Comparison of ENCODE assay signal across 1 mouse cellular context in the genomic region with DNA sequence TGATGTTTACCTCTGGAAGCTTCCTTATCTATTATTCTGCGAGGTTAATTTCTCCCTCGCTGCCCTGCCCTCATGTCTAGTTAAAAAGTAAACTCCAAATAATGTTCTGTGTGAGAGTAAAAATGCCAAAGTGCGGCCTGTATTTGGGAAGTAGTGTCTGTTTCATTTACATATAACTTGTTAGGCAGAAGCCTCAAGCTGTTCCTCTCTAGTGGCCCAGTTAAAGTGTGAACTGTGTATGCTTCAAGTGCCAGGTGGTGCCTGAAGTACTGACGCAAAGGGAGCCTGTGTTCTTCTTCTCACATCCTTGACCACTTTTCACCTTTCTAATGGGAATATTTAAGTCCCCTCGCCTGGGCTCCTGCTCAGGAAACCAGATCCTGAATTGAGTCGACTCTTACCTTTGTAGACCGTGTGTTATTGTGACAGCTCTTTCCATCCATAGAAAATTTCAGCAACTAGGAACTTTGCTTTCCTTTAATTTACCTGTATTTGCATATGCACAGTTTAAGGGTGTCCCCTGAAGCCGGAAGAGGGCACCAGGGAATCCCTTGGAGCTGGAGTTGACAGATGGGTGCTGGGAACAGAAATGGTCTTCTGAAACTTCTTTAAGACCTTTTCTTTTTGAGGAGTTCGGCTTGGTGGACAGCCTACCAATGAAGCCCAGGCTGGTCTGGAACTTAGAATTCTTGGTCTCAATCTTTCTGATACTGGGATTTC.
TF ChIP-seq lines count a peak whose summit lies in the region.

No protein-coding gene starts in this region.

TF ChIP-seq in MEL, 35 proteins besides CTCF, POLR2A, EP300 and RAD21 (continued from another document):
- TF ChIP-seq CHD2 (IDR thresholded peaks at IDR 0.05; ENCODE audit: low read length) = no peak
- no peak for TF ChIP-seq USF1 (IDR thresholded peaks at IDR 0.05; ENCODE audit: low read depth, low read length)
- no peak for TF ChIP-seq ETS1 (IDR thresholded peaks at IDR 0.05; ENCODE audit: low read depth, low read length)
- no peak for TF ChIP-seq TBP (IDR thresholded peaks at IDR 0.05; ENCODE audit: low read depth, low read length)
- no peak for TF ChIP-seq NRF1 (IDR thresholded peaks at IDR 0.05; ENCODE audit: insufficient read depth, low read depth, low read length, poor library complexity, severe bottlenecking)
- TF ChIP-seq ZNF384 (IDR thresholded peaks at IDR 0.05; ENCODE audit: low read depth, low read length) = no peak
- no peak for TF ChIP-seq GATA1 (IDR thresholded peaks at IDR 0.05; ENCODE audit: low read depth, low read length)
- TF ChIP-seq ELF1 (IDR thresholded peaks at IDR 0.05; ENCODE audit: low read depth, low read length) = no peak
- TF ChIP-seq SIN3A (IDR thresholded peaks at IDR 0.05; ENCODE audit: low read length) = no peak
